Mouse (Mus musculus): Measurements from ENCODE around the gene Zdhhc22. TPM values are rescaled to one million over a fixed set of nuclear protein-coding genes. Genes with fewer than 3 reads are reported as not detected.

Gene Zdhhc22
- polyA plus RNA-seq, 1 experiment from 2014 or later = 26.9 TPM

DNA sequence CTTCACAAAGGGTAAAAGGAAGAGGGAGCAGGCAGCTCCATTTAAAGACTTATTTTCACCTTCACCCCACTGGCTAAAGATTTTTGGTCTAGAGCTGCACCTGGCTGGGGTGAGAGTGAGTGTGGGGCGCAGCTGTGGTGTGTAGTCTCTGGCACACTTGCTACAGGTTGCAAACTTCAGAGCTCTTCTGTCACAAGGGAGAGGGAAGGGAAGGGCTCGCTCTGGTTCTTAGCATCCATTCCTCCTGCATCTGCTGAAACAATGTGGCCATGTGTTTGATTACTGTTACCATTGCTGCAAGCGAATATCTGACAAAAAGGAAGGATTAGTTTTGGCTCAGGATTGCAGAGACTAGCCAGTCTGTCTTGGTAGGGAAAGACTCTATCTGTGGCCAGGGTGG is 33.2 kb upstream of the Zdhhc22 start:
- Histone ChIP-seq H3K4me3 (ENCODE audit: low read length) (no peak overlapping the region), H3K9me3 (ENCODE audit: control insufficient read depth, low read length) (no peaks in the 10 kb centered on the region), H3K9ac (ENCODE audit: low read depth, low read length) (no peak overlapping the region), H3K4me1 (ENCODE audit: control insufficient read depth, insufficient read depth, low read depth, low read length) (peaks cover 8% of the 10 kb centered on the region), H3K27ac (ENCODE audit: low read depth, low read length) (no peak overlapping the region), H3K27me3 (replicated peaks; ENCODE audit: control insufficient read depth, insufficient read depth, low read length) (no peaks in the 10 kb centered on the region), H3K4me2 (ENCODE audit: low read length) (no peak overlapping the region), H3K36me3 (ENCODE audit: control insufficient read depth, insufficient read depth, low read length) (no peaks in the 10 kb centered on the region)
- no peak for ATAC-seq
- WGBS = 74% methylated on average over 3 of the region's 3 CpGs

DNA sequence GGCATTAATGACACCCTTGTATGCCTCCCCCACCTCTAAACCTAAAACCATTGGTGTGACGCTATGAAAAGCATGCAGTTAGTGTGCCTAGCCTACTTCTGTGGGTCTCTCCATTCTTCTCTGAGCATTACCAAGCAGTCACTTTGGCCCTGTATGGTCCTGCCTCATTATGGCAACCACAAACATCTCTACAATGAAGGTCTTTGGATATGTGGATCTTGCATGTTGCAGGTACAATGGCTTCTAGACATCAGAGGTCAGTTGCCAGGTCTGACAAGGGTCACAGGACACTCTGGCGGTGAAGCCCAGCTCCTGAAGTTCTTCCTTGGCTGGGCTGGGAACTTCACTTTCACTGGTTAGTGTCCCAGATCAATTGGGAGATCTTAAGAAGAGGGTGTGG is 31.8 kb upstream of the Zdhhc22 start:
- ATAC-seq = no peak
- 81% methylated on average over 2 of the region's 2 CpGs for WGBS
- H3K4me3 ChIP-seq (ENCODE audit: low read length) = no peak overlapping the region
- H3K4me1 ChIP-seq (ENCODE audit: control insufficient read depth, insufficient read depth, low read depth, low read length) = no peaks in the 10 kb centered on the region; the same call in 1 of the 2 replicates
- no peak overlapping the region for H3K4me2 ChIP-seq (ENCODE audit: low read length)
- H3K9ac ChIP-seq (ENCODE audit: low read depth, low read length) = no peak overlapping the region
- H3K36me3 ChIP-seq (ENCODE audit: control insufficient read depth, insufficient read depth, low read length) = no peaks in the 10 kb centered on the region
- no peak overlapping the region for H3K27ac ChIP-seq (ENCODE audit: low read depth, low read length)
- no peaks in the 10 kb centered on the region for H3K27me3 ChIP-seq (replicated peaks; ENCODE audit: control insufficient read depth, insufficient read depth, low read length)
- H3K9me3 ChIP-seq (ENCODE audit: control insufficient read depth, low read length) = no peaks in the 10 kb centered on the region

DNA sequence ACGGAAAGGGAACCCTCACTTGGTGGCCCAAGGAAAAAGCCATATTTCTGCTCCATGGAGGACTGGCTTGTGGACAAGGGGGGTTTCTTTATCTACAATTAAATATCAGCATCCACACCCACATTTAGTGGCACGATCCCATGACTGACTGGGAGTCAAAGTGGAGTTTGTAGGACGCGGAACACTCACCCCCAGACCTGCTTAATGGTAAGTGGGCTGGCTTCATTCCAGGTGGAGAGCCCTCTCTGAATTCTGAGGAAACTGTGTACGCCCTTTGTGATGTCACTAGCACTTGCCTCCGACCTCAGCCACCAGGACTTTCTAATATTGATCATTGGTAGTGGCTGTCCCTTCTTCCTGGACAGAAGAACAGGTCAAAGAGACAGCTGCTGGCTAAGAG is 30.8 kb upstream of the Zdhhc22 start, which contains the start of gene Tmem63c:
Gene Tmem63c (plus strand): TSS at position 301 of the 400 bp plus-strand sequence.
- Histone ChIP-seq H3K4me2 (ENCODE audit: low read length) (no peak within 1 kb of the TSS), H3K4me3 (ENCODE audit: low read length) (no peak within 1 kb of the TSS), H3K36me3 (ENCODE audit: control insufficient read depth, insufficient read depth, low read length) (no peaks in the 10 kb centered on the region), H3K4me1 (ENCODE audit: control insufficient read depth, insufficient read depth, low read depth, low read length) (no peaks in the 10 kb centered on the region), H3K27me3 (replicated peaks; ENCODE audit: control insufficient read depth, insufficient read depth, low read length) (no peaks in the 10 kb centered on the region), H3K9me3 (ENCODE audit: control insufficient read depth, low read length) (no peaks in the 10 kb centered on the region), H3K27ac (ENCODE audit: low read depth, low read length) (no peak within 1 kb of the TSS), H3K9ac (ENCODE audit: low read depth, low read length) (no peak within 1 kb of the TSS)
- 79% methylated on average over 6 of the region's 6 CpGs for WGBS
- no peak for ATAC-seq

- no peak for ATAC-seq
- WGBS = 80% methylated on average over 2 of the region's 2 CpGs
- no peak overlapping the region for H3K4me3 ChIP-seq (ENCODE audit: low read length)
Observed at GRCm38 (mm10) chr12:87018756-87019155, 28.5 kb upstream of the Zdhhc22 start.

DNA sequence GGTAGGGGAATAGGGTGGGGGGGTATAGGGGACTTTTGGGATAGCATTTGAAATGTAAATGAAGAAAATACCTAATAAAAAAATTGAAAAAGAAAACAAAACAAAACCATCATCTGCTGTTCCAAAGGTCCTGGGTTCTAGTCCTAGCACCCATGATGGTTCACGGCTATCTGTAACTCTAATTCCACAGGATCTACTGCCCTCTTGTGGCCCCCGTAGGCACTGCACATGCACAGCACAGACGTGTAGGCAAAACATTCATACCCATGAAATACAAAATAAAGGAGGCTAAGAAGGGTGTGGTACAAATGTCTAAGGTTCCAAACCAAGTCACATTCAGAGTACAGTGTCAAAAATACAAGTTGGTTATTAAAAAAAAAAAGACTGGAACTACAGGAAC is 26.8 kb upstream of the Zdhhc22 start:
- Histone ChIP-seq H3K27me3 (replicated peaks; ENCODE audit: control insufficient read depth, insufficient read depth, low read length) (no peaks in the 10 kb centered on the region), H3K4me3 (ENCODE audit: low read length) (no peak overlapping the region), H3K36me3 (ENCODE audit: control insufficient read depth, insufficient read depth, low read length) (no peaks in the 10 kb centered on the region), H3K4me1 (ENCODE audit: control insufficient read depth, insufficient read depth, low read depth, low read length) (no peaks in the 10 kb centered on the region), H3K9me3 (ENCODE audit: control insufficient read depth, low read length) (no peaks in the 10 kb centered on the region), H3K4me2 (ENCODE audit: low read length) (no peak overlapping the region), H3K27ac (ENCODE audit: low read depth, low read length) (no peak overlapping the region), H3K9ac (ENCODE audit: low read depth, low read length) (no peak overlapping the region)
- ATAC-seq = no peak
- 42% methylated on average over 3 of the region's 3 CpGs for WGBS

More at GRCm38 (mm10) chr12:87018756-87019155, 28.5 kb upstream of the Zdhhc22 start:
- Histone ChIP-seq H3K4me1 (ENCODE audit: control insufficient read depth, insufficient read depth, low read depth, low read length) (no peaks in the 10 kb centered on the region), H3K27me3 (replicated peaks; ENCODE audit: control insufficient read depth, insufficient read depth, low read length) (no peaks in the 10 kb centered on the region), H3K4me2 (ENCODE audit: low read length) (no peak overlapping the region), H3K9me3 (ENCODE audit: control insufficient read depth, low read length) (no peaks in the 10 kb centered on the region), H3K9ac (ENCODE audit: low read depth, low read length) (no peak overlapping the region), H3K27ac (ENCODE audit: low read depth, low read length) (no peak overlapping the region), H3K36me3 (ENCODE audit: control insufficient read depth, insufficient read depth, low read length) (no peaks in the 10 kb centered on the region)

DNA sequence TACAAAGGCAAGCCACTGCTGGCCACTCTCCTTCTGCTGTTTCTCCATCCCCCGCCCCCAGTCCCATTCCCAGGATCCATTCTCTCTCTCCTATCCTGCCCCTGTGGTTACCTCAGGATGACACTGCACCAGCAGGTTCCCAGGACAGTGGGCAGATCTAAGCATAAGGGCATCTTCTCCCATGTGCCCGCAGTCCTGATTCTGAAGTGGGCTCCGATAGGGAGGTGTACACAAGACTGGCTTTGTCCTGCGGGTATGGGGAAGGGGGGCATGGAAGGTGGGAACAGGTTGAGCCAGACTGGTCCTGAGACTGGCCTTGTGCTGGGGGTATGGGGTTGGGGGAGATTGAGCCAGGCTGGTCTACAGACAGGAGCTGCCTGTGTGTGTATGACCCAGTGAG is 14.4 kb upstream of the Zdhhc22 start:
- Histone ChIP-seq H3K27ac (ENCODE audit: low read depth, low read length) (peak overlapping the region; percentile 16; the same call in 1 of the 2 replicates), H3K9ac (ENCODE audit: low read depth, low read length) (0 out of 2 replicates have a peak overlapping the region, but pooled peaks have one; percentile 14), H3K4me1 (ENCODE audit: control insufficient read depth, insufficient read depth, low read depth, low read length) (peaks cover 8% of the 10 kb centered on the region), H3K9me3 (ENCODE audit: control insufficient read depth, low read length) (no peaks in the 10 kb centered on the region), H3K4me2 (ENCODE audit: low read length) (no peak overlapping the region), H3K36me3 (ENCODE audit: control insufficient read depth, insufficient read depth, low read length) (no peaks in the 10 kb centered on the region), H3K27me3 (replicated peaks; ENCODE audit: control insufficient read depth, insufficient read depth, low read length) (no peaks in the 10 kb centered on the region), H3K4me3 (ENCODE audit: low read length) (no peak overlapping the region)
- 82% methylated on average over 4 of the region's 4 CpGs for WGBS
- no peak for ATAC-seq

GRCm38 (mm10) chr12:87003606-87004005 is 13.4 kb upstream of the Zdhhc22 start:
- WGBS = 56% methylated on average over 3 of the region's 3 CpGs

DNA sequence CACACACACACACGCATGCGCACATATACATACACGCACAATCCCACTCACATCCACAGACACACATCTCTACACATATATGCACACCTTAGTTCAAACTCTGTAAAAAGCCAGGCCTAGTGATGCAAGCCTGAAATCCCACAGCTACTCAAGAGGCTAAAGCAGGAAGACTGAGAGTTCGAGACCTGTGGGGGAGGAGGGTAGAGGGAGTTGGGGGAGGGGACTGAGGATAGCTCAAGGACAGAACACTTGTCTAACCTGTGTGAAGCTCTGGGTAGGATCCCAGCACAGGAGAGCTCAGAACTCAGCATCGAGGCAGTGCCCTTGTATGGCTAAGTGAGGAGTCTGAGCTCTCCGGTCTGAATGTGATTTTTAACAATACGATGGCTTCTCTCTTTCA is 12.6 kb upstream of the Zdhhc22 start:
- H3K36me3 ChIP-seq (ENCODE audit: control insufficient read depth, insufficient read depth, low read length) = no peaks in the 10 kb centered on the region
- H3K27me3 ChIP-seq (replicated peaks; ENCODE audit: control insufficient read depth, insufficient read depth, low read length) = no peaks in the 10 kb centered on the region
- ATAC-seq = no peak
- no peak overlapping the region for H3K4me3 ChIP-seq (ENCODE audit: low read length)
- no peak overlapping the region for H3K4me2 ChIP-seq (ENCODE audit: low read length)
- 64% methylated on average over 7 of the region's 7 CpGs for WGBS
- H3K27ac ChIP-seq (ENCODE audit: low read depth, low read length) = no peak overlapping the region
- H3K4me1 ChIP-seq (ENCODE audit: control insufficient read depth, insufficient read depth, low read depth, low read length) = peaks cover 8% of the 10 kb centered on the region
- no peaks in the 10 kb centered on the region for H3K9me3 ChIP-seq (ENCODE audit: control insufficient read depth, low read length)
- H3K9ac ChIP-seq (ENCODE audit: low read depth, low read length) = no peak overlapping the region

More at GRCm38 (mm10) chr12:87003606-87004005, 13.4 kb upstream of the Zdhhc22 start:
- H3K36me3 ChIP-seq (ENCODE audit: control insufficient read depth, insufficient read depth, low read length) = no peaks in the 10 kb centered on the region
- H3K4me2 ChIP-seq (ENCODE audit: low read length) = no peak overlapping the region
- peaks cover 8% of the 10 kb centered on the region for H3K4me1 ChIP-seq (ENCODE audit: control insufficient read depth, insufficient read depth, low read depth, low read length)
- no peaks in the 10 kb centered on the region for H3K9me3 ChIP-seq (ENCODE audit: control insufficient read depth, low read length)
- no peak overlapping the region for H3K4me3 ChIP-seq (ENCODE audit: low read length)
- no peaks in the 10 kb centered on the region for H3K27me3 ChIP-seq (replicated peaks; ENCODE audit: control insufficient read depth, insufficient read depth, low read length)
- no peak for ATAC-seq
- H3K27ac ChIP-seq (ENCODE audit: low read depth, low read length) = no peak overlapping the region
- no peak overlapping the region for H3K9ac ChIP-seq (ENCODE audit: low read depth, low read length)

DNA sequence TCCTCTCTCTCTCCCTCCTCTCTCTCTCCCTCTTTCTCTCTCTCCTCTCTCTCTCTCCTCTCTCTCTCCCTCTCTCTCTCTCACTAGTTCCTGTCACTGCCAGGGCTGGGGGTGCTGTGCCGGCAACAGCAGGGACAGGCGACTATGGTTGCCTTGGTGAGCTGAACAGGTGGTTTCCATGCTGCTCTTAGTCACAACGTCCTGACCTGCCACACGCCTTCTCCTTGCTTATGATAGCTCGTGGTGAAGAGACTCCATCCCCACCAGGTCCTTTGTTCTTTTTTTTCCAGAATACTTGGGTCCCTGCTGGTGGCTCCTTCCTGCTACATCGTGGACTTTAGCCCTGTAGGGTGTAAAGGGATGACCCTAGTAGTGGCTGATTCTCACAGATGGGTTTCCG is 12.0 kb upstream of the Zdhhc22 start:
- 56% methylated on average over 7 of the region's 7 CpGs for WGBS
- Histone ChIP-seq H3K27ac (ENCODE audit: low read depth, low read length) (no peak overlapping the region), H3K4me1 (ENCODE audit: control insufficient read depth, insufficient read depth, low read depth, low read length) (peaks cover 8% of the 10 kb centered on the region), H3K9ac (ENCODE audit: low read depth, low read length) (no peak overlapping the region), H3K9me3 (ENCODE audit: control insufficient read depth, low read length) (no peaks in the 10 kb centered on the region), H3K4me2 (ENCODE audit: low read length) (no peak overlapping the region), H3K4me3 (ENCODE audit: low read length) (no peak overlapping the region), H3K36me3 (ENCODE audit: control insufficient read depth, insufficient read depth, low read length) (no peaks in the 10 kb centered on the region), H3K27me3 (replicated peaks; ENCODE audit: control insufficient read depth, insufficient read depth, low read length) (no peaks in the 10 kb centered on the region)
- ATAC-seq = no peak

GRCm38 (mm10) chr12:87000840-87001176 is 10.6 kb upstream of the Zdhhc22 start:
- ATAC-seq = peak; percentile 48
- H3K27ac ChIP-seq (ENCODE audit: low read depth, low read length) = no peak overlapping the region
- H3K4me2 ChIP-seq (ENCODE audit: low read length) = no peak overlapping the region
- no peaks in the 10 kb centered on the region for H3K36me3 ChIP-seq (ENCODE audit: control insufficient read depth, insufficient read depth, low read length)
- H3K4me1 ChIP-seq (ENCODE audit: control insufficient read depth, insufficient read depth, low read depth, low read length) = peaks cover 8% of the 10 kb centered on the region
- no peak overlapping the region for H3K4me3 ChIP-seq (ENCODE audit: low read length)
- H3K27me3 ChIP-seq (replicated peaks; ENCODE audit: control insufficient read depth, insufficient read depth, low read length) = no peaks in the 10 kb centered on the region
- H3K9me3 ChIP-seq (ENCODE audit: control insufficient read depth, low read length) = no peaks in the 10 kb centered on the region
- no peak overlapping the region for H3K9ac ChIP-seq (ENCODE audit: low read depth, low read length)
- 34% methylated on average over 6 of the region's 6 CpGs for WGBS

Measured in hindbrain, embryonic 16.5 days (tissue).